Mouse (Mus musculus) embryonic facial prominence, embryonic 15.5 days (tissue): Measurements from ENCODE around the gene Agap1. TPM values are rescaled to one million over a fixed set of nuclear protein-coding genes. Genes with fewer than 3 reads are reported as not detected.

Experiments used
- ATAC-seq: fragments of 200-750 bp; cut with Nextera tagmentation; 2 replicates; pipeline ENCODE4 v1.8.0; 2017; ENCODE audit warnings: low read depth, moderate TSS enrichment; ENCODE audit not compliant: insufficient number of reproducible peaks, low FRiP score, low TSS enrichment
- H3K27ac ChIP-seq: fragments of 300-500 bp; sonication (generic); replicated peaks from 2 replicates; pipeline ENCODE4 v1.5.1; 2015; ENCODE audit warnings: mild to moderate bottlenecking, inconsistent platforms
- H3K27me3 ChIP-seq: fragments of 300-500 bp; sonication (generic); 2 replicates; pipeline ENCODE4 v1.6.1; 2015; ENCODE audit warnings: inconsistent platforms
- H3K36me3 ChIP-seq: fragments of 300-500 bp; sonication (generic); 2 replicates; pipeline ENCODE4 v1.6.1; 2015; ENCODE audit warnings: mild to moderate bottlenecking, inconsistent platforms
- H3K4me1 ChIP-seq: fragments of 300-500 bp; sonication (generic); 2 replicates; pipeline ENCODE4 v1.6.1; 2015; ENCODE audit warnings: inconsistent platforms
- H3K4me2 ChIP-seq: fragments of 300-500 bp; sonication (generic); replicated peaks from 2 replicates; pipeline ENCODE4 v1.6.1; 2015; ENCODE audit warnings: mild to moderate bottlenecking, inconsistent platforms
- H3K4me3 ChIP-seq: fragments of 300-500 bp; sonication (generic); replicated peaks from 2 replicates; pipeline ENCODE4 v1.5.1; 2015; ENCODE audit warnings: mild to moderate bottlenecking, inconsistent platforms
- H3K9ac ChIP-seq: fragments of 300-500 bp; sonication (generic); 2 replicates; pipeline ENCODE4 v1.6.1; 2015; ENCODE audit warnings: inconsistent platforms
- H3K9me3 ChIP-seq: fragments of 300-500 bp; sonication (generic); replicated peaks from 2 replicates; pipeline ENCODE4 v1.6.1; 2016; ENCODE audit warnings: inconsistent platforms
- WGBS: fragments of 180-500 bp; shearing (Covaris S2); methylation state at CpG from one replicate; pipeline ENCODE4 v1.1.7; 2015; 5-methylcytosine and 5-hydroxymethylcytosine counted together
- polyA plus RNA-seq: library from polyadenylated mRNA; unstranded; fragments of >200 nt; fragmentation: Nextera tagmentation; extraction: Ambion mirVana; gene quantifications from 2 replicates; pipeline ENCODE4 v1.2.1, GENCODE M21; 2015

Gene Agap1
- polyA plus RNA-seq: 13.4 and 14.5 TPM in 2 replicates

- Histone ChIP-seq H3K36me3 (no peaks in the 10 kb centered on the region), H3K4me2 (peak within 1 kb of the TSS; percentile 93), H3K27me3 (0 out of 2 replicates have a peak, but pooled peaks cover 2% of the 10 kb centered on the region), H3K4me3 (peak within 1 kb of the TSS; percentile 79), H3K27ac (peak within 1 kb of the TSS; percentile 80), H3K9ac (peak within 1 kb of the TSS; percentile 74), H3K9me3 (no peaks in the 10 kb centered on the region), H3K4me1 (peaks cover 30% of the 10 kb centered on the region)
- WGBS: under 1% methylated on average over 109 of the region's 118 CpGs
- peak; percentile 95 for ATAC-seq
Measured at GRCm38 (mm10) chr1:89454196-89455123, at the start of gene Agap1. Agap1 (plus strand) TSS chr1:89454806.

GRCm38 (mm10) chr1:89405991-89406390 lies 48.6 kb upstream of the Agap1 start:
- H3K4me1 ChIP-seq: no peaks in the 10 kb centered on the region
- H3K9ac ChIP-seq: no peak overlapping the region
- H3K27ac ChIP-seq: no peak overlapping the region
- 83% methylated on average over 6 of the region's 6 CpGs for WGBS
- 0 out of 2 replicates have a peak, but pooled peaks cover 3% of the 10 kb centered on the region for H3K9me3 ChIP-seq
- no peaks in the 10 kb centered on the region for H3K36me3 ChIP-seq
- H3K4me2 ChIP-seq: no peak overlapping the region
- H3K4me3 ChIP-seq: no peak overlapping the region
- H3K27me3 ChIP-seq: no peaks in the 10 kb centered on the region
- ATAC-seq: no peak

GRCm38 (mm10) chr1:89407986-89408385 lies 46.6 kb upstream of the Agap1 start:
- no peaks in the 10 kb centered on the region for H3K27me3 ChIP-seq
- no peaks in the 10 kb centered on the region for H3K36me3 ChIP-seq
- 82% methylated on average over 8 of the region's 8 CpGs for WGBS
- H3K27ac ChIP-seq: no peak overlapping the region
- no peak overlapping the region for H3K4me2 ChIP-seq
- no peak overlapping the region for H3K9ac ChIP-seq
- no peak for ATAC-seq
- no peak overlapping the region for H3K4me3 ChIP-seq
- 0 out of 2 replicates have a peak, but pooled peaks cover 3% of the 10 kb centered on the region for H3K9me3 ChIP-seq
- 0 out of 2 replicates have a peak, but pooled peaks cover under 1% of the 10 kb centered on the region for H3K4me1 ChIP-seq

GRCm38 (mm10) chr1:89413122-89413521 lies 41.5 kb upstream of the Agap1 start:
- no peak overlapping the region for H3K9ac ChIP-seq
- H3K27ac ChIP-seq: no peak overlapping the region
- 0 out of 2 replicates have a peak, but pooled peaks have one; percentile 51 for ATAC-seq
- no peak overlapping the region for H3K4me3 ChIP-seq
- 0 out of 2 replicates have a peak, but pooled peaks cover 4% of the 10 kb centered on the region for H3K4me1 ChIP-seq
- H3K4me2 ChIP-seq: no peak overlapping the region
- 66% methylated on average over 2 of the region's 2 CpGs for WGBS
- H3K36me3 ChIP-seq: no peaks in the 10 kb centered on the region
- H3K27me3 ChIP-seq: no peaks in the 10 kb centered on the region
- H3K9me3 ChIP-seq: 0 out of 2 replicates have a peak, but pooled peaks cover under 1% of the 10 kb centered on the region

GRCm38 (mm10) chr1:89414563-89414962 lies 40.0 kb upstream of the Agap1 start:
- 58% methylated on average over 9 of the region's 9 CpGs for WGBS
- ATAC-seq: no peak
- no peak overlapping the region for H3K4me2 ChIP-seq

GRCm38 (mm10) chr1:89416929-89417328 lies 37.7 kb upstream of the Agap1 start:
- H3K36me3 ChIP-seq: no peaks in the 10 kb centered on the region
- H3K9me3 ChIP-seq: no peaks in the 10 kb centered on the region
- no peaks in the 10 kb centered on the region for H3K27me3 ChIP-seq
- H3K27ac ChIP-seq: no peak overlapping the region
- H3K4me1 ChIP-seq: 0 out of 2 replicates have a peak, but pooled peaks cover 4% of the 10 kb centered on the region
- ATAC-seq: no peak
- H3K4me3 ChIP-seq: no peak overlapping the region
- H3K4me2 ChIP-seq: no peak overlapping the region
- 49% methylated on average over 5 of the region's 5 CpGs for WGBS
- H3K9ac ChIP-seq: no peak overlapping the region

More at GRCm38 (mm10) chr1:89414563-89414962, 40.0 kb upstream of the Agap1 start:
- no peak overlapping the region for H3K27ac ChIP-seq
- H3K4me1 ChIP-seq: 0 out of 2 replicates have a peak, but pooled peaks cover 4% of the 10 kb centered on the region
- H3K9ac ChIP-seq: no peak overlapping the region
- no peaks in the 10 kb centered on the region for H3K27me3 ChIP-seq
- no peak overlapping the region for H3K4me3 ChIP-seq
- H3K36me3 ChIP-seq: no peaks in the 10 kb centered on the region
- H3K9me3 ChIP-seq: no peaks in the 10 kb centered on the region

GRCm38 (mm10) chr1:89420642-89421041 lies 34.0 kb upstream of the Agap1 start:
- Histone ChIP-seq H3K27me3 (no peaks in the 10 kb centered on the region), H3K9ac (no peak overlapping the region), H3K9me3 (no peaks in the 10 kb centered on the region), H3K4me2 (no peak overlapping the region), H3K27ac (no peak overlapping the region), H3K4me1 (no peaks in the 10 kb centered on the region), H3K4me3 (no peak overlapping the region), H3K36me3 (no peaks in the 10 kb centered on the region)
- 75% methylated on average over 11 of the region's 11 CpGs for WGBS
- no peak for ATAC-seq

- Histone ChIP-seq H3K4me1 (no peaks in the 10 kb centered on the region), H3K4me2 (no peak overlapping the region), H3K27me3 (no peaks in the 10 kb centered on the region), H3K27ac (no peak overlapping the region), H3K36me3 (no peaks in the 10 kb centered on the region), H3K4me3 (no peak overlapping the region), H3K9me3 (no peaks in the 10 kb centered on the region), H3K9ac (no peak overlapping the region)
- WGBS: 54% methylated on average over 4 of the region's 4 CpGs
- no peak for ATAC-seq
Measured at GRCm38 (mm10) chr1:89421401-89421800, 33.2 kb upstream of the Agap1 start.

GRCm38 (mm10) chr1:89424563-89424962 lies 30.0 kb upstream of the Agap1 start:
- no peak overlapping the region for H3K27ac ChIP-seq
- H3K27me3 ChIP-seq: no peaks in the 10 kb centered on the region
- H3K9me3 ChIP-seq: no peaks in the 10 kb centered on the region
- WGBS: 82% methylated on average over 6 of the region's 6 CpGs
- no peak for ATAC-seq
- no peak overlapping the region for H3K4me2 ChIP-seq
- no peaks in the 10 kb centered on the region for H3K36me3 ChIP-seq
- H3K4me3 ChIP-seq: no peak overlapping the region
- no peaks in the 10 kb centered on the region for H3K4me1 ChIP-seq
- no peak overlapping the region for H3K9ac ChIP-seq

- Histone ChIP-seq H3K4me3 (no peak overlapping the region), H3K4me1 (no peaks in the 10 kb centered on the region), H3K27me3 (no peaks in the 10 kb centered on the region), H3K36me3 (no peaks in the 10 kb centered on the region), H3K4me2 (no peak overlapping the region), H3K9ac (no peak overlapping the region), H3K27ac (no peak overlapping the region), H3K9me3 (no peaks in the 10 kb centered on the region)
- WGBS: 76% methylated on average over 8 of the region's 8 CpGs
- ATAC-seq: no peak
Measured at GRCm38 (mm10) chr1:89426137-89426536, 28.5 kb upstream of the Agap1 start.

GRCm38 (mm10) chr1:89428671-89429070 lies 25.9 kb upstream of the Agap1 start:
- no peak overlapping the region for H3K9ac ChIP-seq
- H3K4me1 ChIP-seq: no peaks in the 10 kb centered on the region
- H3K9me3 ChIP-seq: no peaks in the 10 kb centered on the region
- H3K4me3 ChIP-seq: no peak overlapping the region
- no peak overlapping the region for H3K4me2 ChIP-seq
- H3K36me3 ChIP-seq: no peaks in the 10 kb centered on the region
- ATAC-seq: no peak
- 92% methylated on average over 5 of the region's 5 CpGs for WGBS
- no peaks in the 10 kb centered on the region for H3K27me3 ChIP-seq
- H3K27ac ChIP-seq: no peak overlapping the region
